Mouse (Mus musculus) megakaryocyte, embryonic 14.5 days (primary cell): Measurements from ENCODE around the gene Omt2b. TPM values are rescaled to one million over a fixed set of nuclear protein-coding genes. Genes with fewer than 3 reads are reported as not detected.
"Not testable (repeated sequence)": the region's sequence is repeated elsewhere in the genome, so short reads cannot be mapped to it uniquely, and the experiment has no call there.

Experiments
- H3K27me3 ChIP-seq: replicated peaks from 2 replicates; pipeline ENCODE3; 2012; ENCODE audit warnings: inconsistent platforms
- H3K36me3 ChIP-seq: replicated peaks from 2 replicates; pipeline ENCODE3; 2012; ENCODE audit warnings: low read length, inconsistent platforms, mixed read lengths
- H3K4me1 ChIP-seq: 2 replicates; pipeline ENCODE4 v1.6.1; 2012; ENCODE audit warnings: inconsistent platforms
- H3K4me3 ChIP-seq: replicated peaks from 2 replicates; pipeline ENCODE3; 2012; ENCODE audit warnings: moderate library complexity, mild to moderate bottlenecking, inconsistent platforms
- H3K9me3 ChIP-seq: 2 replicates; pipeline ENCODE4 v1.6.1; 2012; ENCODE audit warnings: inconsistent platforms
- FLI1 ChIP-seq: IDR thresholded peaks from 2 replicates; pipeline ENCODE4 v1.6.1; 2012; ENCODE audit warnings: low read length, inconsistent platforms, mixed read lengths
- GATA1 ChIP-seq: IDR thresholded peaks from 3 replicates; pipeline ENCODE4 v1.6.1; 2012; ENCODE audit warnings: mixed read lengths, low read length, inconsistent platforms, borderline replicate concordance
- polyA plus RNA-seq: library from polyadenylated mRNA; stranded (reverse); fragments of >175 nt; gene quantifications from 2 replicates; pipeline ENCODE4 v1.2.3, GENCODE M21; 2012; ENCODE audit warnings: low replicate concordance; ENCODE audit not compliant: insufficient read depth

The Omt2b gene
- polyA plus RNA-seq, 1 experiment, result not detected

DNA sequence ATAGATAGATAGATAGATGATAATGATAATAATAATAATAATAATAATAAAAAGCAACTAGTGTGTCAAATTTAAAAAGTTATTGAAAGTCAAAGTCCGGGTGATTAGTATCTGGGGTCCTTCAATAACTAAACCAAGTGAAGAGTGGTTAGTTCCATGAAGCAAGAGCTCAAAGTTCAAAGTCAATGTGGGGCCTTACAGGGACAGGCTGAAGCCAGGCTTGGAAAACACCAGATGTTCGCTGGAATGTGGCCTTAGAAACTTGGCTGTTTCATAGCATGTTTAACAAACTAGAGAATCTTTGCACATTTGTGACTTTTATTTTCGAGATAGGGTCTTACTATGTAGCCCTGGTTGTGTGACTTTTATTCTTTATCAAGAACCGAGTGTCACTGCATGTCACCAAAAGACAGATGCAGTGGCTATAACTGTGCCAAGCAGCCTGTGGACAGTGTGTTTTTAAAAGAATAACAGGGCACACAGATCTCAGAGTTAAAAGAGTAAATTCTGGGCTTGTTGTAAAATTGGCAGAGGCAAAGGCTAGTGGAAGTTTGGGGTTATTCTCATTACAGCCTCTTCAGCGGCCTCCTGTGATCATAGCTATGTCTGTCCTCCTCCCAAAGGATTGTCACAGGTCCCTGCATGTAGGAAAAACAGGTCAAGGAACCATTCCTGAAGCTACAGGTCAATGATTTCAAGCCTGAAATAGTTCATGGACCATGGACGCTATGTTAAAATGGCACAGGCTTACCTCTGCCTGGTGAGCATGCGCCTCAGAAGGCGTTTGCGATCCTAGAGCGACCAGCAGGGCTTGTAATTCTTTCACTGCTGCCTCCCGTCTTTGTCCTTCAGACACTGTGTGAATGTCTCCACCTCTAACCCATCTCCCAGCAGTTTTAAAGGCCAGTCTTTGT, 27.5 kb downstream of the Omt2b start:
- Histone ChIP-seq H3K4me3 (no peak overlapping the region), H3K9me3 (no peaks in the 10 kb centered on the region; the same call in 1 of the 2 replicates)

GRCm38 (mm10) chr9:78355611-78356010, 28.2 kb downstream of the Omt2b start, which contains the start of gene Gsta2:
Gene Gsta2 (minus strand): TSS chr9:78355788.
- H3K4me3 ChIP-seq, result no peak within 1 kb of the TSS
- TF ChIP-seq FLI1, result no peak
- no peak for TF ChIP-seq GATA1
- peaks cover 28% of the 10 kb centered on the region for H3K27me3 ChIP-seq
- H3K4me1 ChIP-seq, result peaks cover 12% of the 10 kb centered on the region
- H3K9me3 ChIP-seq, result no peaks in the 10 kb centered on the region; the same call in 1 of the 2 replicates
- no peaks in the 10 kb centered on the region for H3K36me3 ChIP-seq

More for the DNA sequence above, 27.5 kb downstream of the Omt2b start:
- no peaks in the 10 kb centered on the region for H3K36me3 ChIP-seq
- peaks cover 28% of the 10 kb centered on the region for H3K27me3 ChIP-seq
- TF ChIP-seq GATA1, result no peak
- TF ChIP-seq FLI1, result no peak
- H3K4me1 ChIP-seq, result peaks cover 16% of the 10 kb centered on the region

- Histone ChIP-seq H3K27me3 (peaks cover 21% of the 10 kb centered on the region), H3K36me3 (no peaks in the 10 kb centered on the region), H3K4me1 (peaks cover 11% of the 10 kb centered on the region), H3K9me3 (no peaks in the 10 kb centered on the region; the same call in 1 of the 2 replicates), H3K4me3 (no peak overlapping the region)
- TF ChIP-seq GATA1 (no peak), FLI1 (no peak)
These were observed 30.7 kb downstream of the Omt2b start for GRCm38 (mm10) chr9:78358053-78358452.

- Histone ChIP-seq H3K36me3 (no peaks in the 10 kb centered on the region), H3K4me3 (no peak overlapping the region), H3K27me3 (peaks cover 17% of the 10 kb centered on the region), H3K9me3 (no peaks in the 10 kb centered on the region; the same call in 1 of the 2 replicates), H3K4me1 (peaks cover 20% of the 10 kb centered on the region)
- TF ChIP-seq GATA1 (no peak), FLI1 (no peak)
These were observed 32.5 kb downstream of the Omt2b start for GRCm38 (mm10) chr9:78359750-78360483.

DNA sequence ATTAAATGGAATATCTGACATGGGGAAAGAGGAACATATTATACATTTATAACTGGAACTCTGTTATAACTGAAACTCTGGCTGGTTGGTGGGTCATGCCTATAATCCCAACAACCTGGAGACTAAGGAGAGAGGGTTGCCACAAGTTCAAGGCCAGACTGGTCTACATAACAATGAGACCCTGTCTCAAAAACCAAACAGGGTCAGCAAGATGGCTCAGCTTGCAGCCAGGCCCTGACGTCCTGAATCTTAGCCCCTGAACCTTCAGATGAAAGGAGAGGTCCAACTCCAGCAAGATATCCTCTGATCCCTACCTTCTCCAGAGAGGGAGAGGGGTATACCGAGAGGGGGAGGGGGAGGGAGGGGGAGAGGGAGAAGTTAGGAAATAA, 33.1 kb downstream of the Omt2b start:
- no peaks in the 10 kb centered on the region; the same call in 1 of the 2 replicates for H3K9me3 ChIP-seq
- H3K36me3 ChIP-seq, result no peaks in the 10 kb centered on the region
- peaks cover 12% of the 10 kb centered on the region for H3K27me3 ChIP-seq
- peaks cover 20% of the 10 kb centered on the region for H3K4me1 ChIP-seq
- no peak overlapping the region for H3K4me3 ChIP-seq
- no peak for TF ChIP-seq FLI1
- no peak for TF ChIP-seq GATA1

DNA sequence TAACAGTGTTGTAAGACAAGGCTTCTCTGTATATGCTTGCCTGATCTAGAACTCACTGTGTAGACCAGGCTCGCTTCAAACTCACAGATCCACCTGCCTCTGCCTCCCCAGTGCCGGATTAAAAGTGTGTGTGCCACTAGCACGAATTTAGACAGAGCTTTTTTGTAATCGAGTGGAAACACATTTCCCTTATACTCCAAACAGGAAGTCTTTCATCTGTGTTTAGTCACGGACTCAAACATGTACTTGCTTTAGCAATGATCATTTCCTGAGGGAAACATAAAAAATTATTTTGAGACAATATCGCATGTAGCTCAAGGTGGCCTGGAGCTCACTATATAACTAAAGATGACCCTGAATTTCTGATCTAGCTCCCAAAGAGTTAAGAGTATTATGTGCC, 36.0 kb downstream of the Omt2b start:
- Histone ChIP-seq H3K4me1 (peaks cover 23% of the 10 kb centered on the region), H3K9me3 (no peaks in the 10 kb centered on the region), H3K27me3 (peaks cover 5% of the 10 kb centered on the region), H3K36me3 (no peaks in the 10 kb centered on the region), H3K4me3 (no peak overlapping the region)
- TF ChIP-seq FLI1, result no peak
- no peak for TF ChIP-seq GATA1

- TF ChIP-seq GATA1, result no peak
- TF ChIP-seq FLI1, result no peak
- peaks cover 23% of the 10 kb centered on the region for H3K4me1 ChIP-seq
- H3K27me3 ChIP-seq, result peaks cover 3% of the 10 kb centered on the region
- no peaks in the 10 kb centered on the region for H3K9me3 ChIP-seq
- H3K4me3 ChIP-seq, result no peak overlapping the region
- no peaks in the 10 kb centered on the region for H3K36me3 ChIP-seq
These were observed 37.3 kb downstream of the Omt2b start for GRCm38 (mm10) chr9:78364701-78365100.

- peaks cover 23% of the 10 kb centered on the region for H3K4me1 ChIP-seq
- no peaks in the 10 kb centered on the region for H3K36me3 ChIP-seq
- H3K27me3 ChIP-seq, result peaks cover 4% of the 10 kb centered on the region
- no peak overlapping the region for H3K4me3 ChIP-seq
- TF ChIP-seq GATA1, result no peak
- no peak for TF ChIP-seq FLI1
- H3K9me3 ChIP-seq, result no peaks in the 10 kb centered on the region
These were observed 38.6 kb downstream of the Omt2b start for GRCm38 (mm10) chr9:78365850-78366544.

- peaks cover 17% of the 10 kb centered on the region for H3K4me1 ChIP-seq
- H3K27me3 ChIP-seq, H3K36me3 ChIP-seq, H3K4me3 ChIP-seq, H3K9me3 ChIP-seq: not testable (repeated sequence)
These were observed 40.6 kb downstream of the Omt2b start, which contains the start of gene Dppa5a for GRCm38 (mm10) chr9:78367959-78368358. Gene Dppa5a (minus strand): TSS chr9:78368177.
